Mouse (Mus musculus): ENCODE data around the gene Aldh16a1. TPM values are rescaled to one million over a fixed set of nuclear protein-coding genes. Genes with fewer than 3 reads are reported as not detected.
A peak's percentile ranks its signal among the peaks of the same experiment; 100 is the strongest.
"Not testable (repeated sequence)": the region's sequence is repeated elsewhere in the genome, so short reads cannot be mapped to it uniquely, and the experiment has no call there.

The Aldh16a1 gene
- polyA plus RNA-seq, 1 experiment from 2014 or later, result 51.2 TPM

DNA sequence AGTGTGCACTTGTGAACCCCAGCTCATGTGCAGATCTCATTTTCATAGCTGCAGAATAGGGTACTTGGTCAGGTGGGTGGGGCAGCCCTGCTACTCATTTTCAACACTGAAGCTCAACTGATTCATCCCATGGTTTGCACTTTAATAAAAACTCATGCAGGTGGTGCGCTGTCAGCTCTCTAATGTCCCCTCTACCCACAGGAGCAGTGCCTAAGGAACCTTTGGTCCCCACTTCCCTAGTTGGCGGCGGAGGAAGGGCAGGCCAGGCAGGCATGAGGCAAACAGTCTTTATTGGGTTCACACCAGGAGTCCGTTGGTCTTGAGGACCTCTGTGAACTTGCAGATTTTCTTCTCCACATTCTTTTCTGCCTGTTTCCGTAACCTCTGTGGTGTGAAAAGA, 28.7 kb downstream of the Aldh16a1 start:
- peak overlapping the region; percentile 95 for H3K4me3 ChIP-seq
- 0 out of 2 replicates have a peak overlapping the region, but pooled peaks have one; percentile 95 for H3K27ac ChIP-seq (replicated peaks)
- H3K4me1 ChIP-seq, result peaks cover 68% of the 10 kb centered on the region
- not testable (repeated sequence) for H3K27me3 ChIP-seq (ENCODE audit: low read depth, poor library complexity, severe bottlenecking); DNase-seq (ENCODE audit: low spot score); H3K9me3 ChIP-seq (replicated peaks)
- H3K36me3 ChIP-seq, result peaks cover 64% of the 10 kb centered on the region
- WGBS, result 55% methylated on average over 5 of the region's 5 CpGs

DNA sequence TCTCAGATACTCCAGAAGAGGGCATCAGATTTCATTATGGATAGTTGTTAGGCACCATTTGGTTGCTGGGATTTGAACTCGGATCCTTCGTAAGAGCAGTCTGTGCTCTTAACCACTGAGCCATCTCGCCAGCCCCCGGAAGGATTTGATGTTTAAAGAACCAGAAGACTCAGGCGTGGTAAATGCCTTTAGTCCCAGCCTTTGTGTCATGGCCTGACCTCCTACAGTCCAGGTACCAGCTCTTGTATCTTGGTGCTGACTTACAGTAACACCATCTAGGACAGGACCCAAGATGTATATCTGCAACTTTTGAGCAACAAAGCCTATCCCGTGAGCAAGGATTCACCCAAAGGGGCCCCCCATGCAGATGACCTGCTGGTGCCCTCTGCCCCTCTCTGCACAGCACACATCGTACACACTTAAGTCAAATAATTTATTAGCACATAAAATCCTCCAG, 29.2 kb downstream of the Aldh16a1 start:
- peaks cover 68% of the 10 kb centered on the region for H3K4me1 ChIP-seq
- WGBS, result 24% methylated on average over 7 of the region's 7 CpGs
- H3K27me3 ChIP-seq (ENCODE audit: low read depth, poor library complexity, severe bottlenecking), result no peaks in the 10 kb centered on the region
- H3K27ac ChIP-seq (replicated peaks), result peak overlapping the region; percentile 95
- H3K9me3 ChIP-seq (replicated peaks), result no peaks in the 10 kb centered on the region
- DNase-seq (ENCODE audit: low spot score), result peak; percentile 54
- peaks cover 69% of the 10 kb centered on the region for H3K36me3 ChIP-seq
- H3K4me3 ChIP-seq, result peak overlapping the region; percentile 95

- no peaks in the 10 kb centered on the region for H3K9me3 ChIP-seq (replicated peaks)
- peak within 1 kb of the TSS; percentile 95 for H3K4me3 ChIP-seq
- H3K4me1 ChIP-seq, result peaks cover 61% of the 10 kb centered on the region
- no peaks in the 10 kb centered on the region for H3K27me3 ChIP-seq (ENCODE audit: low read depth, poor library complexity, severe bottlenecking)
- peak; percentile 100 for DNase-seq (ENCODE audit: low spot score)
- 1% methylated on average over 59 of the region's 59 CpGs for WGBS
- peaks cover 75% of the 10 kb centered on the region for H3K36me3 ChIP-seq
- H3K27ac ChIP-seq (replicated peaks), result peak within 1 kb of the TSS; percentile 95
Measured at GRCm38 (mm10) chr7:45124224-45125143, 29.9 kb downstream of the Aldh16a1 start, which contains the start of gene Rps11. Gene Rps11, minus strand, starts transcription at chr7:45124439.

DNA sequence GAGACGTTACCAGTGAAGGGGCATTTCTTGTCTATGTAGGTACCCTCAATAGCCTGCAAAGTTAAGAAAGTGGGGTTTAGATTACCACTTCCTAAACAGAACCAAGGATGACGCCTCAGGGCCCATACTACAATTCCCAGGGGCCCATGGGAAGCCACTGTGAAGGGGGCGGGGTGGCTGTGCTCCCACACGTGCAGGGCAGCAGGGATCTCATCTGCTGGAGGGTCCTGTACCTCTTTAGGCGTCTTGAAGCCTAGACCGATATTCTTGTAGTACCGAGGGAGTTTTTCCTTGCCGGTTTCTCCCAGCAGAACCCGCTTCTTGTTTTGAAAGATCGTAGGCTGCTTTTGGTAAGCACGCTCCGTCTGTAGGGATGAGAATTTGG, 31.2 kb downstream of the Aldh16a1 start:
- WGBS, result 30% methylated on average over 12 of the region's 12 CpGs
- Histone ChIP-seq H3K4me1 (peaks cover 58% of the 10 kb centered on the region), H3K36me3 (peaks cover 89% of the 10 kb centered on the region), H3K27me3 (ENCODE audit: low read depth, poor library complexity, severe bottlenecking) (no peaks in the 10 kb centered on the region), H3K9me3 (replicated peaks) (no peaks in the 10 kb centered on the region), H3K27ac (replicated peaks) (peak overlapping the region; percentile 95), H3K4me3 (peak overlapping the region; percentile 95)
- DNase-seq (ENCODE audit: low spot score), result no peak

DNA sequence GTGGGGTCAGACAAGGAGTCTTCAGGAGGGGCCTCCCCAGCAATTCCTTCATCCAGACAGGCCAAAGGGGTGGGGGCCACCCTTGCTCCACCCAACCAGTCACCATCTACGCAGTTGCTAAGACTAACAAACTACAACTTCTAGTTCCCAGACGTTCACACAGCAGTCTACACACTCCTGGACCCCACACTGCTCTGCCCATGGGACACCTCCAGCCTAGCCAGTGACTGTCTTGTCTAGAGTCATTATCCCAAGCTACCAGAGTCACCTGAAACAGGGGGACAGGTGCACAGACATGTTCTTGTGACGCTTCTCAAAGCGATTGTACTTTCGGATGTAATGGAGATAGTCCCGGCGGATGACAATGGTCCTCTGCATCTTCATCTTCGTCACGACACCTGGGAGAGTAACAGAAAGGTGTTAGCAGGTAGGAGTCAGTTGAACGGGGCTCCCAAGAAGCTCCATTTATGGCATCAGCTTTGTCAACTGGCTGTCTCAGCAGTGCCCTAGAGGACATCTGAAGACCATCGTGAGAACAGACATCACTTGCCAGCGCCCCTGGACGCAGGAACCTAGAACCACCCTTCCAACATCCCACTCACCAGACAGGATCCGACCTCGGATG, 31.7 kb downstream of the Aldh16a1 start:
- Histone ChIP-seq H3K27me3 (ENCODE audit: low read depth, poor library complexity, severe bottlenecking) (no peaks in the 10 kb centered on the region), H3K9me3 (replicated peaks) (no peaks in the 10 kb centered on the region), H3K4me1 (peaks cover 62% of the 10 kb centered on the region), H3K4me3 (peak overlapping the region; percentile 95), H3K36me3 (peaks cover 91% of the 10 kb centered on the region), H3K27ac (replicated peaks) (peak overlapping the region; percentile 95)
- WGBS, result 86% methylated on average over 15 of the region's 15 CpGs
- no peak for DNase-seq (ENCODE audit: low spot score)

- Histone ChIP-seq H3K27me3 (ENCODE audit: low read depth, poor library complexity, severe bottlenecking) (no peaks in the 10 kb centered on the region), H3K9me3 (replicated peaks) (no peaks in the 10 kb centered on the region), H3K4me3 (peak overlapping the region; percentile 95; the same call in 1 of the 2 replicates), H3K4me1 (peaks cover 57% of the 10 kb centered on the region), H3K27ac (replicated peaks) (0 out of 2 replicates have a peak overlapping the region, but pooled peaks have one; percentile 19), H3K36me3 (peaks cover 87% of the 10 kb centered on the region)
- no peak for DNase-seq (ENCODE audit: low spot score)
Measured at GRCm38 (mm10) chr7:45121966-45122365, 32.4 kb downstream of the Aldh16a1 start.

DNA sequence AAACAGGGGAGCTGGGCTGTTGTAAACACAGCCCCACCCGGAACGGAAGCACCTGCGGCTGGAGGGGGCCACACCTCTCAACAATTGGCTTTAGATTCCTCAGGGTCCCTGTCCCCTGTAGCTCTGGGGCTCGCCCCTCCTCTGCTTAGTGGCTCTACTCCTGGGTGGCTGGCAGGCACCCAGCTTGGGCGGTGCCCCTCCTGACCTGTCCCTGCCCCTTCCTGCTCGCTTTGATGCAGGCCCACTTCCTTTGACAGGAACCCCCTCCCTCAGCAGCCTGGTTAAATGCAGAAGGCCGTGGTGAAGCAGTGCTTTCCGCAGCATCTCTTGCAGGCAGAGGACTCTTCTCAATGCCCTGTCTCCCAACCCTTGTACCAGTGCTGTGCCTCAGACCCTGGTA, 33.0 kb downstream of the Aldh16a1 start:
- no peak for DNase-seq (ENCODE audit: low spot score)
- Histone ChIP-seq H3K27me3 (ENCODE audit: low read depth, poor library complexity, severe bottlenecking) (no peaks in the 10 kb centered on the region), H3K27ac (replicated peaks) (0 out of 2 replicates have a peak overlapping the region, but pooled peaks have one; percentile 19), H3K36me3 (peaks cover 82% of the 10 kb centered on the region), H3K9me3 (replicated peaks) (no peaks in the 10 kb centered on the region), H3K4me1 (peaks cover 52% of the 10 kb centered on the region), H3K4me3 (peak overlapping the region; percentile 95)
- 80% methylated on average over 8 of the region's 8 CpGs for WGBS

DNA sequence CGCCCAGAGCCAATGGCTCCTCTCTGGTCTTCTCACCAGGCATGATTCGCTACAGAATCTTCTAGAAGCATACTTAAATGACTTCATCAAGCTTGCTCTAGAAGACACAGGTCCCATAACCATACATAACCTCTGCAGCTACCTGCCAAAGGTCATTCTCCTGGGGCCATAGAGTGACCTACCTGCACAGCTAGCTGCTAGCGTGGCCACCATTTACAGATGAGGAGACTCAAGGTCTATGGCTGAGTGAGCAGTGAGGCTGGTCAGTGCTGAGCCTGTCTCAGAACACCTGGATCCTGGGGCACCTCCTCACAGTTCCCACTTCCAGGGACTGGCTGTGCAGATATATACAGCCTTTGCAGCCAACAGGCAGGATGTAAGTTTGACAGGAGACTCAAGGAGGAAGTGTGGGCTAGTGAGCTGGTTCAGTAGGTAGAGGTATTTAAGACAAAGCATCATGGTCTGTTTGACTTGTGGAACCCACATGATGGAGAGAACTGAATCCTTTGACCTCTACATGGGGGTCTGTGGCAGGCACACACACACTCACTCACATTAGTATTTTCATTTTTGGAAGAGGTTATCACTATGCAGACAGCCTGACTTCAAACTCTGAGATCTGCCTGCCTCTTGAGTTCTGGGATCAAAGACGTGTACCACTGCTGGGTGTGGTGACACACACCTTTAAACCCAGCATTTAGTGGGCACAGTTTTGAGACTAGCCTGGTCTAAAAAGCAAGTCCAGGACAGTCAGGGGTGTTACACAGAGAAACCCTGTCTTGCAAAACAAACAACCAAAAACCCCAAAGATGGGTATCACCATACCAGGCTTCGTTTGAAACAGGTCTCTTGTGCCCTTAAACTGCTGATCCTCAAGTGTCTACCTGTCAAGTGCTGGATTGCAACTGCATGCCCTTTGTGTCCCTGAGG, 34.3 kb downstream of the Aldh16a1 start:
- Histone ChIP-seq H3K36me3 (peaks cover 68% of the 10 kb centered on the region), H3K4me3 (peak overlapping the region; percentile 1; the same call in 1 of the 2 replicates), H3K9me3 (replicated peaks) (no peaks in the 10 kb centered on the region), H3K27me3 (ENCODE audit: low read depth, poor library complexity, severe bottlenecking) (no peaks in the 10 kb centered on the region), H3K4me1 (peaks cover 38% of the 10 kb centered on the region), H3K27ac (replicated peaks) (no peak overlapping the region; the same call in 1 of the 2 replicates)
- no peak for DNase-seq (ENCODE audit: low spot score)
- WGBS, result 86% methylated on average over 5 of the region's 5 CpGs

GRCm38 (mm10) chr7:45118336-45118735, 36.0 kb downstream of the Aldh16a1 start:
- 86% methylated on average over 6 of the region's 6 CpGs for WGBS
- Histone ChIP-seq H3K27ac (replicated peaks) (no peak overlapping the region), H3K4me3 (no peak overlapping the region), H3K36me3 (peaks cover 60% of the 10 kb centered on the region), H3K9me3 (replicated peaks) (no peaks in the 10 kb centered on the region), H3K4me1 (peaks cover 28% of the 10 kb centered on the region), H3K27me3 (ENCODE audit: low read depth, poor library complexity, severe bottlenecking) (no peaks in the 10 kb centered on the region)
- DNase-seq (ENCODE audit: low spot score), result no peak

DNA sequence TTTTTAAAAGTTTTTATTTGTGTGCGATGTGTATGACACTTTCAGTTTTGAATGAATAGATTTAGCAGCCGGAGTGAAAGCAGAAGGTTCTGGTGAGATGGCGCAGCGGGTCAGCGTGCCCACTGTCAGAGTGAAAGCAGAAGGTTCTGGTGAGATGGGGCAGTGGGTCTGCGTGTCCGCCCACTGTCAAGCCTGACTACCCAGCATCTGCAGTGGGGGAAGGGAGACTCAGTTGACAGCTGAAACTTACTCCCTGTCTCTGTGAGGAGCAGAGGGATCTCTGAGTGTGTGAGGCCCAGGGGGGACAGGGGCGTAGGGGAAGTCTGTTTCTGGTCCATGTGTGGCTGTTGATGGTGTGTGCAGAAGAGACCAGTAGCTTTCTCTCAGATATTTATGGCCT, 36.8 kb downstream of the Aldh16a1 start:
- Histone ChIP-seq H3K36me3 (peaks cover 52% of the 10 kb centered on the region), H3K9me3 (replicated peaks) (no peaks in the 10 kb centered on the region), H3K27me3 (ENCODE audit: low read depth, poor library complexity, severe bottlenecking) (no peaks in the 10 kb centered on the region), H3K4me3 (no peak overlapping the region), H3K27ac (replicated peaks) (0 out of 2 replicates have a peak overlapping the region, but pooled peaks have one; percentile 23), H3K4me1 (peaks cover 21% of the 10 kb centered on the region)
- no peak for DNase-seq (ENCODE audit: low spot score)
- WGBS, result 81% methylated on average over 8 of the region's 8 CpGs

- peaks cover 7% of the 10 kb centered on the region; the same call in 1 of the 2 replicates for H3K4me1 ChIP-seq
- no peak for DNase-seq (ENCODE audit: low spot score)
- H3K36me3 ChIP-seq, result peaks cover 12% of the 10 kb centered on the region
- WGBS, result 88% methylated on average over 2 of the region's 2 CpGs
- H3K27ac ChIP-seq (replicated peaks), result no peak overlapping the region
- H3K4me3 ChIP-seq, result no peak overlapping the region
- H3K9me3 ChIP-seq (replicated peaks), result no peaks in the 10 kb centered on the region
- H3K27me3 ChIP-seq (ENCODE audit: low read depth, poor library complexity, severe bottlenecking), result no peaks in the 10 kb centered on the region
Measured at GRCm38 (mm10) chr7:45113476-45113875, 40.9 kb downstream of the Aldh16a1 start.

DNA sequence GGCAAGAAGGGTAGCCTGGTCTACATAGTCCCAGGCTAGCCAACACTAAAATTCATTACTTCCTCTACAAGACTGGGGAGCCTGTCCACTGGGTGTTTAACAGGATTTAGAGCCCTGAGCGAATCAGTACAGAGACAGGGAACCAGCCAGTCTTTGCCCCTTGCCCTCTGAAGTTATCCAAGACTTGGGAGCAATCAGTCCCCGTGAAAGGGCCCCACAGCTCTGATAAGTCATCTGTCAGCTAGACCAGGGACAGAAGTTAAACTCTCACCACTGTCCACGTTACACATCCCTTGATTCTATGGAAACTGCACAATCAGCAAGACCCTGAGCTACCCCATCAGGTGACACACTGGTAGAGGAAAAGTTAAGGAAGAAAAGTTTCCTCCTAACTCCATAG, 41.9 kb downstream of the Aldh16a1 start:
- no peak overlapping the region for H3K27ac ChIP-seq (replicated peaks)
- peaks cover 2% of the 10 kb centered on the region; the same call in 1 of the 2 replicates for H3K36me3 ChIP-seq
- WGBS, result 79% methylated on average over 3 of the region's 3 CpGs
- H3K4me3 ChIP-seq, result no peak overlapping the region
- DNase-seq (ENCODE audit: low spot score), result no peak
- no peaks in the 10 kb centered on the region for H3K27me3 ChIP-seq (ENCODE audit: low read depth, poor library complexity, severe bottlenecking)
- peaks cover under 1% of the 10 kb centered on the region; the same call in 1 of the 2 replicates for H3K4me1 ChIP-seq
- H3K9me3 ChIP-seq (replicated peaks), result no peaks in the 10 kb centered on the region
